Mouse (Mus musculus): ENCODE data around the gene Tm9sf2. TPM values are rescaled to one million over a fixed set of nuclear protein-coding genes. Genes with fewer than 3 reads are reported as not detected.

The Tm9sf2 gene
- polyA plus RNA-seq, 1 experiment from 2014 or later = 121 TPM

DNA sequence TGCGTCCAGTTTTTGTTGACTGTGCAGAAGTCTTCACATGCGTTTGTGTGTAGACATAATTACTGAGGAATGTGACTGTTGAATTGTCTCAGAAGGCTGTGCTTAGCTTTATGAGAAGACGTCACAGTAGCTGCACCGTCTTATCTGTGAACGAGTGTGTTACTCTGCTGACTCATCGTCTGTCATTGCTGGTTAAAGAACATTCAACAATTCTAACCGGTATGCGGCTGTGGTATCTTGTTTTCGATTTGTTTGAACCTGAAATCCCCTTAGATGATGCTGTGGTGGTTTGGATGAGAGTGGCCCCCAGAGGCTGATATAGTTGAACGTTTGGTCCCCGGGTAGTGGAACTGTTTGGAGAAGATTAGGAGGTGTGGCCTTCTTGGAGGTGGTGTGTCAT lies 77.1 kb downstream of the Tm9sf2 start:
- WGBS = 87% methylated on average over 11 of the region's 11 CpGs
- no peak overlapping the region for H3K4me2 ChIP-seq
- peaks cover 3% of the 10 kb centered on the region; the same call in 1 of the 2 replicates for H3K4me1 ChIP-seq (replicated peaks)
- no peak overlapping the region for H3K27ac ChIP-seq (replicated peaks)
- H3K9ac ChIP-seq = no peak overlapping the region
- ATAC-seq (ENCODE audit: low read depth) = no peak
- H3K27me3 ChIP-seq = 0 out of 2 replicates have a peak, but pooled peaks cover 3% of the 10 kb centered on the region
- H3K9me3 ChIP-seq = no peaks in the 10 kb centered on the region
- H3K4me3 ChIP-seq = no peak overlapping the region
- H3K36me3 ChIP-seq = no peaks in the 10 kb centered on the region

DNA sequence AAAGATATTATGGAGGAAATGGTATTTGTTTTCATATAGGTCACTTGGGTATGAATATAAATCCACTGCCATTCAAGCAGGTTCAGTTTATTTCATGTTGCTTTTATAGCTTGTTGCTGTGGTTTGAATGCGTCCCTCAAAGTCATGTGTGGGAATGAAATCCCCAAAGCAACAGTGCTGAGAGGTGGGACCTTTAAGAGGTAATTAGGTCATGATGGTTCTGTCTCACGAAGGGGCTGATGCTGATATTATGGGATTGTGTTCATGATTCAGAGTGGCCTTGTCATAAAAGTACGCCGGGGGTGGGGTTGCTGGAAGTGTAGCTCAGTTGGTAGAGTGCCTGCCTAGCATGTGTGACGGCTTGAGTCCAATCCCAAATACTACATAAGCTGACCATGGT lies 81.4 kb downstream of the Tm9sf2 start:
- Histone ChIP-seq H3K27me3 (no peaks in the 10 kb centered on the region), H3K36me3 (no peaks in the 10 kb centered on the region), H3K27ac (replicated peaks) (no peak overlapping the region), H3K4me2 (no peak overlapping the region), H3K9ac (no peak overlapping the region), H3K9me3 (no peaks in the 10 kb centered on the region), H3K4me1 (replicated peaks) (no peaks in the 10 kb centered on the region), H3K4me3 (no peak overlapping the region)
- 82% methylated on average over 5 of the region's 5 CpGs for WGBS
- no peak for ATAC-seq (ENCODE audit: low read depth)

DNA sequence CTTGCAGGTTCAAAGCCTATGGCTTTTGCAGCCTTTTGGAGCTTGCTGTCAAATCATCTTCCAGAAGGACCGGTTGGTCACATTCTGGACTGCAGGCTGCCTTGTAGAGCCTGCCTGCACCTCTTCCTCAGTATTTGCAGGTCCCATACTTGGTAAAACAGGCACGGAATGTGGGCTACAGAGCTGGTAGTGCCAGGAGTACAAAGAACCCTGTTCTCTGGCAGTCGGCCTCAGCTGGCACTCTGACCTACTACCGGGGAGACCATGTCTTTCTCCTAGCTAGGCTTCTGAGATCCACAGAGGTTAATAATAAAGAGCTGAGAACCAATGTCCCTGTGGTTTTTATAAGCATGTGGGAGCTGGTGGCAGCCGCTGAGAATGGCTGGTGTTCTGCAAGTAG lies 83.1 kb downstream of the Tm9sf2 start:
- 75% methylated on average over 5 of the region's 5 CpGs for WGBS
- no peak overlapping the region for H3K4me2 ChIP-seq
- no peak for ATAC-seq (ENCODE audit: low read depth)

GRCm38 (mm10) chr14:122190527-122190926 lies 83.7 kb downstream of the Tm9sf2 start:
- 0 out of 2 replicates have a peak, but pooled peaks have one; percentile 13 for ATAC-seq (ENCODE audit: low read depth)
- Histone ChIP-seq H3K27me3 (no peaks in the 10 kb centered on the region), H3K9ac (no peak overlapping the region), H3K27ac (replicated peaks) (no peak overlapping the region), H3K4me3 (no peak overlapping the region), H3K9me3 (no peaks in the 10 kb centered on the region), H3K4me1 (replicated peaks) (no peaks in the 10 kb centered on the region), H3K36me3 (no peaks in the 10 kb centered on the region), H3K4me2 (no peak overlapping the region)
- WGBS = 33% methylated on average over 2 of the region's 2 CpGs

More for the DNA sequence above, 83.1 kb downstream of the Tm9sf2 start:
- Histone ChIP-seq H3K36me3 (no peaks in the 10 kb centered on the region), H3K4me3 (no peak overlapping the region), H3K27me3 (no peaks in the 10 kb centered on the region), H3K9me3 (no peaks in the 10 kb centered on the region), H3K27ac (replicated peaks) (no peak overlapping the region), H3K9ac (no peak overlapping the region), H3K4me1 (replicated peaks) (no peaks in the 10 kb centered on the region)

DNA sequence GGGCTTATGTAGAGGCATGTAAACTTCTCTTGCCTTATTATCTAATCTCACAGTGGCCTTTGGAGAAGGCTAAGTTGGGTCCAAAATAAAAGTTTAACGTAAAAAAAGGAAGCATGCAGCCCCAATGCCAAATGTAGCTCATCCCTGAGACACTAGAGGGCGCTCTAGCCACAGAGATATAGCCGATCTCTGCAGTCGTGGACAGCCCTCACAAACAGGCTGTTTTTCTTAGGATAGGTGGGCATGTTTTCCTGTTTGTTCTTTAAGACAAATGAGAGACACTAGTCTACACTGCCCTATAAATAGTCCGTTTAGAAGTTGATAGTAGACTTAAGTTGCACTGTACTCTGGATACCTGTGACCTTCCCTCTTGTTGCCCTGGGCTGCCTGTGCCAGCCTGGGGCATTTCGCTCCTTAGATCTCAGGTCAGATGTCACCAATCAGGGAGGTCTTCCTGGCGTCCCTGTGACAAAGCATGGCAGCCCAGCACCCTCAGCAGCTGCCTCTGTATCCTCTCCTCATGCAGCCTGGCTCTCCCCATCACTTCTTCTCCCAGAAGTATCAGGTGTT lies 84.2 kb downstream of the Tm9sf2 start:
- Histone ChIP-seq H3K9me3 (no peaks in the 10 kb centered on the region), H3K9ac (no peak overlapping the region), H3K4me1 (replicated peaks) (no peaks in the 10 kb centered on the region), H3K27me3 (no peaks in the 10 kb centered on the region), H3K4me2 (no peak overlapping the region), H3K4me3 (no peak overlapping the region), H3K27ac (replicated peaks) (no peak overlapping the region), H3K36me3 (no peaks in the 10 kb centered on the region)
- 16% methylated on average over 7 of the region's 7 CpGs for WGBS
- ATAC-seq (ENCODE audit: low read depth) = peak; percentile 73

- no peaks in the 10 kb centered on the region for H3K36me3 ChIP-seq
- no peaks in the 10 kb centered on the region for H3K27me3 ChIP-seq
- no peaks in the 10 kb centered on the region for H3K4me1 ChIP-seq (replicated peaks)
- no peak overlapping the region for H3K4me3 ChIP-seq
- no peaks in the 10 kb centered on the region; the same call in 1 of the 2 replicates for H3K9me3 ChIP-seq
- H3K4me2 ChIP-seq = no peak overlapping the region
- WGBS = 93% methylated on average over 8 of the region's 8 CpGs
- H3K9ac ChIP-seq = no peak overlapping the region
- no peak for ATAC-seq (ENCODE audit: low read depth)
- no peak overlapping the region for H3K27ac ChIP-seq (replicated peaks)
These were observed 87.8 kb downstream of the Tm9sf2 start for GRCm38 (mm10) chr14:122194630-122195029.

DNA sequence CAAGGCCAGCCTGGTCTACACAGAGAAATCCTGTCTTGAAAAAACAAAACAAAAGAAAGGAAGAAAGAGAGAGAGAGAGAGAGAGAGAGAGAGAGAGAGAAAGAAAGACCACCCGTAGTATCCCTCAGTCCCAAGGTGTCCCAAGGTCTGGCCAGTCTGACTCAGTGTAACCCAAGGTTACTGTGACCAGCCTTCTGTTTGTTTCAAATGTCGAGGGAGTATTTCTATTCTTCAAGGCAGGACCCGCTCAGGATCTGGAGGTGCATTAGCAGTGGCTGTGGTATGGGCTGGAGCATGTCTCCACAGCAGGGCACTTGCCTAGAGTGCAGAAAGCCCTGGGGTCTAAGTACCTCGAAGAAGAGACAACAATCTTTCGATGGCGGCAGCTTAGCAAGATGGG lies 90.0 kb downstream of the Tm9sf2 start:
- H3K36me3 ChIP-seq = no peaks in the 10 kb centered on the region
- no peak for ATAC-seq (ENCODE audit: low read depth)
- no peak overlapping the region for H3K4me2 ChIP-seq
- WGBS = 90% methylated on average over 6 of the region's 6 CpGs
- H3K9ac ChIP-seq = no peak overlapping the region
- H3K9me3 ChIP-seq = no peaks in the 10 kb centered on the region; the same call in 1 of the 2 replicates
- H3K4me1 ChIP-seq (replicated peaks) = no peaks in the 10 kb centered on the region
- no peak overlapping the region for H3K27ac ChIP-seq (replicated peaks)
- H3K4me3 ChIP-seq = no peak overlapping the region
- no peaks in the 10 kb centered on the region for H3K27me3 ChIP-seq

DNA sequence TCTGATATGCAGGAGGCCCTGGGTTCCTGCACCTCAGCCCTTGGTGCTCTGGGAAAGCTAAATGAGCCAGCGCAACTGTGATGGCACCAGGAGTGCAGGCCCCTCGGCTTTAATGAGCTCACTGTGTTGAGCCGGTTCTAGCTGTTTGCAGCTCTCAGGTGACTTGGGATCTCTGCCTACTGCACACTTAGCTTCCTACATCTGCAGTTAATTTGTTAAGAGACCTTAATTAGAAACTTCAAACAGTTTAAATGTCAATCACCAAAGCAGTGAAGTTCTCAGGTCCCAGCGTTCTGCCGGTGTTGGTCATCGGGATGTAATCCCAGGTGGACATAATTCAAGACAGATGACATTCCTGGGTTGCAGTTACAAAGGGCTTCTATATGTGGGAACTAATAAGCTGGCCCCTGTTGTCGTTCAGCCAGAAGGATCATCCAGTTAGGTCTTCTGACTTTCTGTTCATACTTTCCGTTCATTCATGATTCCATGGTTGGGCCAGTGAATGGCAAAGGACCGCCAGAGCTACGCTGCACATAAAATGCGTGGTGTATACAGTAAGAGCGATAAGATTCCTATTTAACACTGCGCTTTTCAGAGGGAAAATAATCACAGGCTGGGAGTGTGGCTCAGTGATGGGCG lies 93.5 kb downstream of the Tm9sf2 start:
- no peak for ATAC-seq (ENCODE audit: low read depth)
- Histone ChIP-seq H3K27me3 (no peaks in the 10 kb centered on the region), H3K9me3 (no peaks in the 10 kb centered on the region; the same call in 1 of the 2 replicates), H3K4me3 (no peak overlapping the region), H3K27ac (replicated peaks) (no peak overlapping the region), H3K9ac (no peak overlapping the region), H3K4me2 (no peak overlapping the region), H3K36me3 (no peaks in the 10 kb centered on the region), H3K4me1 (replicated peaks) (no peaks in the 10 kb centered on the region)
- 78% methylated on average over 14 of the region's 14 CpGs for WGBS

DNA sequence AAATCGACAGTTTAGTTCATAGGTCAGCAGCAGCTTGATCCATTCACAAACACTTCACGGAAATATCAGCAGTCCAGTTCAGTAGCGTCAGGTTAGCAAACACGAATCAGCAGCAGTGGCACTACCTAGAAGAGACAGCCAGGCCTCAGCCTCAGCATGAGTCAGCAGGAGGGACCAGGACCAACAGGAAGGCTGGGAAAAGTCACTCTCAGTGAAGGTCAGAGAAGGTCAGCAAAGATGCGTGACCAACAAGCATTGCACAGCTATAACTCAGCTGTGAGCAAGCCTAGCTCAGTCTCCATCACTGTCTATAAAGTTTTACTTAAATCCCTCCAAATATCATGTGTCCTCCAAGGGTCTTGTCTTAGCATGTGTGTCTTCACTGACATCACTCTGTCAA lies 102.3 kb downstream of the Tm9sf2 start:
- Histone ChIP-seq H3K4me1 (replicated peaks) (no peaks in the 10 kb centered on the region), H3K27me3 (no peaks in the 10 kb centered on the region), H3K9ac (no peak overlapping the region), H3K36me3 (no peaks in the 10 kb centered on the region), H3K4me2 (no peak overlapping the region), H3K4me3 (no peak overlapping the region), H3K27ac (replicated peaks) (no peak overlapping the region), H3K9me3 (no peaks in the 10 kb centered on the region)
- ATAC-seq (ENCODE audit: low read depth) = no peak
- WGBS = 86% methylated on average over 5 of the region's 5 CpGs

Other genes starting within 250 kb of the Tm9sf2 start
- gene Ubac2, start 228.4 kb upstream of the Tm9sf2 start, polyA plus RNA-seq (2015; fragmentation: Nextera tagmentation; extraction: Ambion mirVana) = 54.6 and 59.3 TPM in 2 replicates
- 0.17 TPM in 1 of 2 replicates, not detected in the other for gene Gpr18, start 191.3 kb upstream of the Tm9sf2 start, polyA plus RNA-seq (2015; fragmentation: Nextera tagmentation; extraction: Ambion mirVana)
- 1.5 and 1.6 TPM in 2 replicates for gene Gpr183, start 141.8 kb upstream of the Tm9sf2 start, polyA plus RNA-seq (2015; fragmentation: Nextera tagmentation; extraction: Ambion mirVana)
- gene Timm8a2, start 72.4 kb upstream of the Tm9sf2 start, polyA plus RNA-seq (2015; fragmentation: Nextera tagmentation; extraction: Ambion mirVana) = not detected in 2 replicates
- gene Clybl, start 74.7 kb downstream of the Tm9sf2 start, polyA plus RNA-seq (2015; fragmentation: Nextera tagmentation; extraction: Ambion mirVana) = 10.2 TPM in 2 replicates

Measured in neural tube, embryonic 13.5 days (tissue).